Mouse (Mus musculus) kidney, adult 2 months (tissue): ENCODE data around the gene Rbm20. TPM values are rescaled to one million over a fixed set of nuclear protein-coding genes. Genes with fewer than 3 reads are reported as not detected.
"Not testable (repeated sequence)": the region's sequence is repeated elsewhere in the genome, so short reads cannot be mapped to it uniquely, and the experiment has no call there.

ENCODE experiments used
- DNase-seq: peaks from one replicate; pipeline ENCODE4 v3.0.0; 2021
- H3K27ac ChIP-seq: fragments of 200-500 bp; 2 replicates; pipeline ENCODE4 v1.5.1; 2012; ENCODE audit warnings: low read depth, low read length, control low read depth, inconsistent platforms; ENCODE audit not compliant: insufficient read depth
- H3K27me3 ChIP-seq: fragments of 200-500 bp; replicated peaks from 2 replicates; pipeline ENCODE4 v1.6.1; 2012; ENCODE audit warnings: mild to moderate bottlenecking, moderate library complexity, low read length, inconsistent platforms; ENCODE audit not compliant: control insufficient read depth, insufficient read depth
- H3K36me3 ChIP-seq: fragments of 200-500 bp; 2 replicates; pipeline ENCODE4 v1.6.1; 2012; ENCODE audit warnings: mild to moderate bottlenecking, moderate library complexity, low read length, inconsistent platforms; ENCODE audit not compliant: control insufficient read depth, insufficient read depth
- H3K4me1 ChIP-seq: fragments of 200-500 bp; 2 replicates; pipeline ENCODE4 v1.6.1; 2011; ENCODE audit warnings: low read length; ENCODE audit not compliant: control insufficient read depth, insufficient read depth
- H3K4me3 ChIP-seq: fragments of 200-500 bp; 2 replicates; pipeline ENCODE4 v1.5.1; 2011; ENCODE audit warnings: mild to moderate bottlenecking, low read depth, low read length, control low read depth; ENCODE audit not compliant: insufficient read depth
- CTCF ChIP-seq: fragments of 200-500 bp; conservative IDR thresholded peaks from 2 replicates; pipeline ENCODE4 v1.5.1; 2011; ENCODE audit warnings: low read depth, mild to moderate bottlenecking, control low read depth, low read length, moderate library complexity, mixed read lengths; ENCODE audit not compliant: insufficient read depth, insufficient read length
- POLR2A ChIP-seq: fragments of 200-500 bp; IDR thresholded peaks from one replicate; pipeline ENCODE4 v1.6.1; 2011; ENCODE audit warnings: low read depth, low read length, control low read depth
- WGBS: fragments of 180-500 bp; shearing (Covaris S2); methylation state at CpG from one replicate; pipeline ENCODE4 v1.1.7; 2018; 5-methylcytosine and 5-hydroxymethylcytosine counted together
- polyA plus RNA-seq: library from polyadenylated mRNA; depleted of rRNA; stranded (reverse); fragments of >200 nt; gene quantifications from 2 replicates; pipeline ENCODE4 v1.2.3, GENCODE M21; 2012

The Rbm20 gene
- polyA plus RNA-seq, 1 experiment = 4.3 TPM

- Histone ChIP-seq H3K27ac (no peak overlapping the region), H3K36me3 (no peaks in the 10 kb centered on the region), H3K4me3 (no peak overlapping the region), H3K4me1 (no peaks in the 10 kb centered on the region), H3K27me3 (no peaks in the 10 kb centered on the region)
- no peak for TF ChIP-seq POLR2A
- no peak for TF ChIP-seq CTCF
- 83% methylated on average over 11 of the region's 11 CpGs for WGBS
- DNase-seq = no peak
These were observed 122.8 kb downstream of the Rbm20 start for GRCm38 (mm10) chr19:53799885-53800284.

GRCm38 (mm10) chr19:53800365-53800999 is 123.4 kb downstream of the Rbm20 start:
- no peaks in the 10 kb centered on the region for H3K4me1 ChIP-seq
- TF ChIP-seq POLR2A (no peak), CTCF (no peak)
- no peak overlapping the region for H3K27ac ChIP-seq
- no peaks in the 10 kb centered on the region for H3K36me3 ChIP-seq
- no peaks in the 10 kb centered on the region for H3K27me3 ChIP-seq
- H3K4me3 ChIP-seq = no peak overlapping the region
- WGBS = 81% methylated on average over 15 of the region's 15 CpGs
- no peak for DNase-seq

- WGBS = 71% methylated on average over 5 of the region's 5 CpGs
- no peaks in the 10 kb centered on the region for H3K27me3 ChIP-seq
- TF ChIP-seq CTCF (no peak), POLR2A (no peak)
- H3K4me3 ChIP-seq = no peak overlapping the region
- DNase-seq = no peak
- 0 out of 2 replicates have a peak, but pooled peaks cover 3% of the 10 kb centered on the region for H3K4me1 ChIP-seq
- H3K27ac ChIP-seq = no peak overlapping the region
- no peaks in the 10 kb centered on the region for H3K36me3 ChIP-seq
These were observed 124.3 kb downstream of the Rbm20 start for GRCm38 (mm10) chr19:53801380-53801779.

- TF ChIP-seq POLR2A (no peak), CTCF (no peak)
- DNase-seq = no peak
- Histone ChIP-seq H3K27me3 (no peaks in the 10 kb centered on the region), H3K27ac (no peak overlapping the region), H3K4me3 (no peak overlapping the region), H3K36me3 (no peaks in the 10 kb centered on the region), H3K4me1 (0 out of 2 replicates have a peak, but pooled peaks cover 4% of the 10 kb centered on the region)
- WGBS = 77% methylated on average over 11 of the region's 11 CpGs
These were observed 124.9 kb downstream of the Rbm20 start for GRCm38 (mm10) chr19:53801789-53802683.

- Histone ChIP-seq H3K4me3 (no peak overlapping the region), H3K27ac (no peak overlapping the region), H3K27me3 (no peaks in the 10 kb centered on the region), H3K4me1 (peaks cover 4% of the 10 kb centered on the region; the same call in 1 of the 2 replicates), H3K36me3 (no peaks in the 10 kb centered on the region)
- 57% methylated on average over 2 of the region's 2 CpGs for WGBS
- DNase-seq = no peak
- TF ChIP-seq POLR2A (no peak), CTCF (no peak)
These were observed 126.8 kb downstream of the Rbm20 start for GRCm38 (mm10) chr19:53803954-53804353.

- H3K4me3 ChIP-seq = no peak overlapping the region
- 83% methylated on average over 3 of the region's 3 CpGs for WGBS
- no peak for DNase-seq
- peaks cover 4% of the 10 kb centered on the region; the same call in 1 of the 2 replicates for H3K4me1 ChIP-seq
- TF ChIP-seq POLR2A (no peak), CTCF (no peak)
- no peak overlapping the region for H3K27ac ChIP-seq
- no peaks in the 10 kb centered on the region for H3K36me3 ChIP-seq
- H3K27me3 ChIP-seq = no peaks in the 10 kb centered on the region
These were observed 128.0 kb downstream of the Rbm20 start for GRCm38 (mm10) chr19:53805063-53805462.

GRCm38 (mm10) chr19:53806126-53806525 is 129.0 kb downstream of the Rbm20 start:
- TF ChIP-seq POLR2A (no peak), CTCF (no peak)
- DNase-seq = peak; percentile 51
- Histone ChIP-seq H3K36me3 (no peaks in the 10 kb centered on the region), H3K4me1 (peaks cover 4% of the 10 kb centered on the region; the same call in 1 of the 2 replicates), H3K27me3 (no peaks in the 10 kb centered on the region), H3K27ac (no peak overlapping the region; the same call in 1 of the 2 replicates), H3K4me3 (0 out of 2 replicates have a peak overlapping the region, but pooled peaks have one; percentile 0)
- 40% methylated on average over 7 of the region's 7 CpGs for WGBS

- 59% methylated on average over 6 of the region's 6 CpGs for WGBS
- H3K27ac ChIP-seq = peak overlapping the region; percentile 84
- H3K27me3 ChIP-seq, H3K4me1 ChIP-seq, H3K36me3 ChIP-seq: not testable (repeated sequence)
- peak; percentile 25 for DNase-seq
- H3K4me3 ChIP-seq = peak overlapping the region; percentile 34; the same call in 1 of the 2 replicates
These were observed 129.6 kb downstream of the Rbm20 start for GRCm38 (mm10) chr19:53806526-53807275.
